Mouse (Mus musculus) stomach, embryonic 15.5 days (tissue): Measurements from ENCODE around the gene Plpp1. TPM values are rescaled to one million over a fixed set of nuclear protein-coding genes. Genes with fewer than 3 reads are reported as not detected.

Source experiments
- ATAC-seq: fragments of 200-750 bp; cut with Nextera tagmentation; 2 replicates; pipeline ENCODE4 v1.8.0; 2017; ENCODE audit warnings: low read depth, moderate number of reproducible peaks, moderate TSS enrichment; ENCODE audit not compliant: insufficient read depth, low FRiP score
- H3K27ac ChIP-seq: fragments of 300-500 bp; sonication (generic); 2 replicates; pipeline ENCODE4 v1.5.1; 2015; ENCODE audit warnings: mild to moderate bottlenecking, inconsistent platforms
- H3K27me3 ChIP-seq: fragments of 300-500 bp; sonication (generic); replicated peaks from 2 replicates; pipeline ENCODE4 v1.6.1; 2015; ENCODE audit warnings: inconsistent platforms
- H3K36me3 ChIP-seq: fragments of 300-500 bp; sonication (generic); 2 replicates; pipeline ENCODE4 v1.6.1; 2015; ENCODE audit warnings: inconsistent platforms
- H3K4me1 ChIP-seq: fragments of 300-500 bp; sonication (generic); 2 replicates; pipeline ENCODE4 v1.6.1; 2015; ENCODE audit warnings: inconsistent platforms
- H3K4me2 ChIP-seq: fragments of 300-500 bp; sonication (generic); 2 replicates; pipeline ENCODE4 v1.6.1; 2015; ENCODE audit warnings: mild to moderate bottlenecking, inconsistent platforms
- H3K4me3 ChIP-seq: fragments of 300-500 bp; sonication (generic); replicated peaks from 2 replicates; pipeline ENCODE4 v1.5.1; 2015; ENCODE audit warnings: inconsistent platforms
- H3K9ac ChIP-seq: fragments of 300-500 bp; sonication (generic); 2 replicates; pipeline ENCODE4 v1.6.1; 2015; ENCODE audit warnings: inconsistent platforms
- H3K9me3 ChIP-seq: fragments of 300-500 bp; sonication (generic); 2 replicates; pipeline ENCODE4 v1.6.1; 2016; ENCODE audit warnings: inconsistent platforms
- WGBS: fragments of 180-500 bp; shearing (Covaris S2); methylation state at CpG from one replicate; pipeline ENCODE4 v1.1.7; 2015; 5-methylcytosine and 5-hydroxymethylcytosine counted together
- polyA plus RNA-seq: library from polyadenylated mRNA; unstranded; fragments of >200 nt; fragmentation: Nextera tagmentation; extraction: Ambion mirVana; gene quantifications from 2 replicates; pipeline ENCODE4 v1.2.1, GENCODE M21; 2015

Gene Plpp1
- polyA plus RNA-seq, 1 experiment from 2014 or later, result 102 TPM

DNA sequence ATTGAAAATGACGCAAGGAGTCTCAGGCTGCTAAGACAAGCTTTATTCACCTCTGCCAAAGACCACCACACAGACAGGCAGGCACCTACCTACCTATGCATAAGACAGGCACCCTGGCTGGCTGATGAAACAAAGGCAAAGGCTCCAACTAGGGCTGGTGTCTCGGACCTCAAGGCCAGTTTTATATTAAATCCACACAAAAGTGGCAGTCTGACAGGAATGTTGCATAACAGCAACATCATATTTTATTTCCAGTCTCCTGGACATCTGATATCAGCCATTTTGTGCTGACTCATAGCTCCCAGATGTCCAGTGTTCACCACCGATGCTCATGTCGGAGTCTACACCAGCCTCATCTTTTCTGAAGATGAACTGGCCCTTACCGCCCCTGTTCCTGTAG, 22.2 kb upstream of the Plpp1 start:
- H3K4me1 ChIP-seq, result no peaks in the 10 kb centered on the region
- no peak overlapping the region for H3K9ac ChIP-seq
- no peak overlapping the region for H3K4me3 ChIP-seq
- no peaks in the 10 kb centered on the region for H3K9me3 ChIP-seq
- 90% methylated on average over 5 of the region's 5 CpGs for WGBS
- H3K27ac ChIP-seq, result no peak overlapping the region
- no peak overlapping the region for H3K4me2 ChIP-seq
- no peaks in the 10 kb centered on the region for H3K27me3 ChIP-seq
- ATAC-seq, result no peak
- no peaks in the 10 kb centered on the region for H3K36me3 ChIP-seq

DNA sequence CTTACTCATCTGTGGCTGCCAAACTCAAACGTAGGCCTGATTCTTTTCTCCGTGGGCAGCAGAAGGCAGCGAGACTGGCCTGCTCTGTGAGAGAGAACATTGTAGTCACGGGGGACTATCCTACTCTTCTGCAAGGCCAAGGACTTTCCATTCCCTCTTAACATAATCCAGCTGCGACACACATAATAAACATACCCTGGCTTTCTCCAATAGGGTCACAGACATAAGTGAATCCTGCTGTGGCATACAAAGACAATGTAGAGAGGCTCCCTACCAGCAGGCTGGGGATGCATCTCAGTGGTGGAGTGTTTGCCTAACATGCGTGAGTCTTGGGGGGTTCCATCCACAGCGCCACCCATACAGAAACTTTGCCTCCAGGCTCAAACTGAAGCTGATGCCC, 15.3 kb upstream of the Plpp1 start:
- no peak for ATAC-seq
- no peak overlapping the region for H3K27ac ChIP-seq
- no peaks in the 10 kb centered on the region for H3K9me3 ChIP-seq
- 56% methylated on average over 7 of the region's 7 CpGs for WGBS
- H3K27me3 ChIP-seq, result no peaks in the 10 kb centered on the region
- no peak overlapping the region for H3K9ac ChIP-seq
- H3K4me1 ChIP-seq, result no peaks in the 10 kb centered on the region
- H3K36me3 ChIP-seq, result no peaks in the 10 kb centered on the region
- H3K4me3 ChIP-seq, result no peak overlapping the region
- no peak overlapping the region for H3K4me2 ChIP-seq

DNA sequence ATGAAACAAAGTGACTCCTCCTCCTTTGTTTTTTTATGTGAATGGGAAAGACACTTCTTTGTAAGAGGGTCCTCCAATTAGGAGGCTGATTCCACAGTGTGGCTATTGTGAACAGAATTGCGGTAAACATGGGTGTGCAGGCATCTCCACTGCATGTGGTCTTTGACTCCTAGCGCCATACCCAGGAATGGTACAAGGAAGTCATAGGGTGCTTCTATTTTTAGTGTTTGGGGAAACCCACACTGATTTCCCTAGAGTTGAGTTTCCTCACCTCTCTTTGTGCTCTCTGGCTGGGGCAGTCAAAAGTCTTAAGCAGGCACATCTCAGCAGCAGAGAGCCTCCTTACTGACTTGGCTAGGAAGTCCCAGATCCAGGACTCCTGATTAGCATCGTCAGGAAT, 14.4 kb upstream of the Plpp1 start:
- 83% methylated on average over 3 of the region's 3 CpGs for WGBS
- H3K27ac ChIP-seq, result no peak overlapping the region
- H3K4me2 ChIP-seq, result no peak overlapping the region
- H3K9me3 ChIP-seq, result no peaks in the 10 kb centered on the region
- no peak for ATAC-seq
- H3K9ac ChIP-seq, result no peak overlapping the region
- H3K36me3 ChIP-seq, result no peaks in the 10 kb centered on the region
- no peaks in the 10 kb centered on the region for H3K4me1 ChIP-seq
- no peak overlapping the region for H3K4me3 ChIP-seq
- no peaks in the 10 kb centered on the region for H3K27me3 ChIP-seq

DNA sequence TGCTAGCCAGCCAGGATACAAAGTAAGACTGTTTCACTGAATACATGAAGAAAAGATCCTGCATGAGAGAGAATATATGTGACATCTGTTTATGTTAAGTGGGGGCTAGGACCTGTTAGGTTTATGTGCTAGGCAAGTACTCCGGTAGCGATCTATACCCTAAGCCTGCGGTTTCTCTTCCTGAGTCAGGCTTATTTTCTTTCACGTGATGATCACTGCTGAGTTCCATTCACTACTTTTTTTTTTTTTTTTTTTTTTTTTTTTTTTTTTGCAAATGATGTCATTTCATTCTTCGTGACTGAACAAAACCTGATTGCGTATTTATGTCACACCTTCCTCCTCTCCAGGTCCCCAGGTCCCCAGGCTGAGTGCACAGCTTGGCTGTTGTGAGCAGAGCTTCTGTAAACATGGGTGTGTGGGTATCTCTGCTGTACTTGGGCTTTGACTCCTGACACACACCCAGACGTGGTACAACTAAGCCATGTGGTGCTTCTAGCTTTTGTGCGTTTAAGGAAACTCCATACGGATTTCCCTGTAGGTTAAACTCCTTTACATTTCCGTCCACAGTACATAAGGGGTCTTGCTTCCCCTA, 13.6 kb upstream of the Plpp1 start:
- H3K4me3 ChIP-seq, result no peak overlapping the region
- no peaks in the 10 kb centered on the region for H3K4me1 ChIP-seq
- no peaks in the 10 kb centered on the region for H3K27me3 ChIP-seq
- no peak overlapping the region for H3K27ac ChIP-seq
- no peak overlapping the region for H3K4me2 ChIP-seq
- H3K9ac ChIP-seq, result no peak overlapping the region
- ATAC-seq, result no peak
- WGBS, result 63% methylated on average over 10 of the region's 10 CpGs
- no peaks in the 10 kb centered on the region for H3K9me3 ChIP-seq
- no peaks in the 10 kb centered on the region for H3K36me3 ChIP-seq

DNA sequence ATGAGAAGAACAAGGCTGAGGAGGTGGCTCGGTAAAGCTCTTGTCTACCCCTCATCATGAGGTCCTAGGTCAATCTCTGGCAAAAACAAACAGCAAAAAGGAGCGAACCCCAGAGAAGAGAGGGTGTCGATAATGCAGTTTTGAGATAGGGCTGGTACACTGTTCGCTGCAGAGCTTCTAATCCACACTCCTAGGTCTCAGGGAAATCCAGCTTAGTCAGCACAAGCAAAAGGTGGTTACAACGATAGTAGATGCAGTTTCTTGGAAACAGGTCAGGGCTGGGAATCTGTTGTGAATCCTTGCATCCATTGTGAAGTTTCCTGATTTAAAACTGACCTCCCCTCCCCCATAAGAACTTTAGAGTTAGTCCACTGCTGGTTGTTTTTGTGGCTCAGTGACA, 9.8 kb upstream of the Plpp1 start:
- no peaks in the 10 kb centered on the region for H3K36me3 ChIP-seq
- no peak for ATAC-seq
- no peak overlapping the region for H3K27ac ChIP-seq
- H3K27me3 ChIP-seq, result no peaks in the 10 kb centered on the region
- H3K4me2 ChIP-seq, result no peak overlapping the region
- no peak overlapping the region for H3K4me3 ChIP-seq
- no peaks in the 10 kb centered on the region for H3K4me1 ChIP-seq
- WGBS, result 69% methylated on average over 5 of the region's 5 CpGs
- no peaks in the 10 kb centered on the region for H3K9me3 ChIP-seq
- H3K9ac ChIP-seq, result no peak overlapping the region

DNA sequence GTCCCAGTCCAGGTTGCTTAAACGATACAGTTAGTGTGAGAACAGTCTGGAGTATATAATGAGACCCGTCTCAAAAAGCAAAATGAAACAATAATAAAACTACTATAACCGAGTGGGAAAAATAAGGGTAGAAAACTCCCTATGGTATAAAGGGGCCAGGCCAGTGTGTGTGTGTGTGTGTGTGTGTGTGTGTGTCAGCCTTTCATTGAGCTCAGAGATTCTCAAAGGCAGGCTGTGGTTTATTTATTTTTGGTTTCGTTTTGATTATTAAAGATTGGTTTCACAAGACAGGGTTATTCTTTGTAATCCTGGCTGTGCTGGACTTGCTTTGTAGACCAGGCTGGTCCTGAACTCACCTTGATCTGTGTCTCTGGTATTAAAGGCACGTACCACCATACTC, 8.7 kb upstream of the Plpp1 start:
- no peaks in the 10 kb centered on the region for H3K27me3 ChIP-seq
- H3K4me3 ChIP-seq, result no peak overlapping the region
- no peak overlapping the region for H3K27ac ChIP-seq
- no peak for ATAC-seq
- no peaks in the 10 kb centered on the region for H3K4me1 ChIP-seq
- no peaks in the 10 kb centered on the region for H3K9me3 ChIP-seq
- H3K9ac ChIP-seq, result no peak overlapping the region
- no peak overlapping the region for H3K4me2 ChIP-seq
- WGBS, result 76% methylated on average over 5 of the region's 5 CpGs
- H3K36me3 ChIP-seq, result no peaks in the 10 kb centered on the region

DNA sequence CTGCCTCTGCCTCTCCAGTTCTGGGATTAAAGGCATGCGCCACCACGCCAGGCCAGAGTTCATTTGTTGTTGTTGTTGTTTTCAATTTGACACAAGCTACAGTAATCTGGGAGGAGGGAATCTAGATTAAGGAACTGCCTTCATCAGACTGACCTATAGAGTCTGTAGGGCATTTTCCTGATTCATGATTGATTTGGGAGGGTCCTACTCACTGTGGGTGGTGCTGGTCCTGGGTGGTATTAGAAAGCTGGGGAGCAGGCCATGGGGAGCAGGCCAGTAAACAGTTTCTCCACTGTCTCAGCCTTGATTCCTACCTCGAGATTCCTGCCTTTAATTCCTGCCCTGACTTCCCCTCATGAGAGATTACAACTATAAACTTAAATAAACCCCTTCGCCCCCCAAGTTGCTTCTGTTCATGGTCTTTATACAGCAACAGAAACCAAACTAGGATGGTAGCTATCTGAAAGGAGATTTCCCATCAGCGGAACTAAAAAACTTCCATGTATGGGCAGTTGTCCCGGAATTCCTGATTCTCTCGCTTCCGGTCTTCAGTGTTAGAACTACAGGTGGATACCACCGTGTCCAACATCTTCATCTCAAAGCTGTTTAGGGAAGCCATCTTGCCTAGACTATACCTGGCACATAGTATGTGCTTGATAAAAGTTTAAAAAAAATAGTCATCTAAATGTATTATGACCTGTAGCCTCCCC, 2.2 kb upstream of the Plpp1 start:
- Histone ChIP-seq H3K36me3 (no peaks in the 10 kb centered on the region), H3K27ac (no peak overlapping the region), H3K9ac (no peak overlapping the region), H3K4me2 (no peak overlapping the region), H3K27me3 (no peaks in the 10 kb centered on the region), H3K9me3 (no peaks in the 10 kb centered on the region), H3K4me1 (peaks cover 9% of the 10 kb centered on the region; the same call in 1 of the 2 replicates), H3K4me3 (no peak overlapping the region)
- no peak for ATAC-seq
- 93% methylated on average over 9 of the region's 9 CpGs for WGBS

DNA sequence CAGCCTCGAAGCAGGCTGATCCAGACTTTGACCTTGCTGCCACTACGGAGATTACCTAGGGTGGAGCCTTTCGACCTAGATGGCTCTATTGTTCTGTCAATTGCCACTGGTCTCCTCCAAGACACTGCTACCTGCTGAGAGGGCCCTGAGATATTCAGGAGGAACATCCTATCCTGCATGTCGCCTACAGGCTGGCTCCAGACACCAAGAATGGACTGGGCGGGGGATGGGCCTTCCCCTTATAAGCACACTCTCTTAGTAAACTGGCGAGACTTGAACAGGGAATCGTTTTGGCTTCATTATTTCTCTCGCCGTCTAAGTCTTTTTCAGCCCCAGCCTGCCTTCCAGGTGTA, 1.7 kb upstream of the Plpp1 start:
- Histone ChIP-seq H3K4me3 (no peak overlapping the region), H3K27ac (no peak overlapping the region), H3K27me3 (no peaks in the 10 kb centered on the region), H3K9ac (no peak overlapping the region), H3K9me3 (no peaks in the 10 kb centered on the region), H3K36me3 (no peaks in the 10 kb centered on the region), H3K4me2 (no peak overlapping the region), H3K4me1 (peaks cover 14% of the 10 kb centered on the region; the same call in 1 of the 2 replicates)
- 79% methylated on average over 9 of the region's 9 CpGs for WGBS
- ATAC-seq, result no peak

DNA sequence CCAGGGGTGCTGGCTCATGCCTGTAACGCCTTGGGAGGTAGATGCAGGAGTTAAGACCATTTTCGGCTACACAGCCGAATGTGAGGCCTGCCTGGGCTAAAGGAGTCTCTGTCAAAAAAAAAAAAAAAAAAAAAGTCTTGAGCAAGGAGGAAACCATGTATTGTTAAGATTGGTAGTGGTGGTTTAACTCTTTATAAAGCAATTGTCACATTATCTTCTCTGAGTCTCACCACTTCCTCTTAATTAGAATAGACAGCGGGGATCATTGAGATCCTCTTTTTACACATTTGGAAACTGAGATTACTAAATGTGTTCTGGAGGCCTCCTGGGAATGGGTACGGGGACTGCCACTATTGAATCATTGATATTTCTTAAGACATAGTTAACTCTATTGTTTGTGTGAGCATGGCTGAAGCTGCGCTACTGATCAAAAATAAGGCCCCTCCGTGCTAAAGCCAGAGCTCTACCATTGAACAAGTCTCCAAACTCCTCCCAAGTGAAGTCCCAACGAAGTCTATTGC, 811 bp upstream of the Plpp1 start:
- Histone ChIP-seq H3K4me3 (no peak overlapping the region), H3K27me3 (no peaks in the 10 kb centered on the region), H3K4me2 (0 out of 2 replicates have a peak overlapping the region, but pooled peaks have one; percentile 74), H3K27ac (no peak overlapping the region), H3K9ac (no peak overlapping the region), H3K36me3 (no peaks in the 10 kb centered on the region), H3K9me3 (no peaks in the 10 kb centered on the region), H3K4me1 (peaks cover 14% of the 10 kb centered on the region; the same call in 1 of the 2 replicates)
- WGBS, result 72% methylated on average over 8 of the region's 8 CpGs
- ATAC-seq, result no peak

DNA sequence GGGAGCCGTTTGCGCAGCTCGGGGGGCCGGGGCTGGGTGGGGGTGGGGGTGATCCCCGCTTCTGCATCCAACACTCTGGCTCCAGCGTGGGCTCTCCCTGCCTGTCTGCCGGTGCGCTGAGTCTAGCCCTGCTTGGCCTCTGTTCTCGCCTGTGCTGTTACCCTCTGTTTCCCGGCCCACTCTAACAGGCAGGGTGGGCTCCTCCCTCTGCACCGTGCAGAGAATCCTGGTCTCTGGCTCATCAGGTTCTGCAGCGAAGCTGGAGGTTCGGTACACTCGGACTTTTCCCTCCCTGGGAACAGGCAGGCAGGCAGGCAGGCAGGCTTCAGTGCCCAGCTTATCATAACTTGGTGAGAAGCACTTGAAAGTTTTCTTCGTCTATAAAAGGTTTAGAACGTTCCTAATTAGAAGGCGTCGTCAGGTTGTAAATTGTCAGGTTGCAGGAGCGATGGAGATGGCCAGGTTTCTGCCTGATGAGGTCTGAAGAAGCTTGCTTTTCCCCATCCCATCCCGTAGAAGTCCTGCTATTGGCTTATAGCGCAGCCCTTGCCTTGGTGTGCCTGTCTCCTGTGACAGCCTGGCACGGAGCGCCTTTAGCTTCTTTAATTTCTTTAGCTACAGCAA, 901 bp downstream of the Plpp1 start:
- Histone ChIP-seq H3K4me3 (peak overlapping the region; percentile 87), H3K36me3 (peaks cover 11% of the 10 kb centered on the region), H3K4me1 (peaks cover 14% of the 10 kb centered on the region; the same call in 1 of the 2 replicates), H3K27me3 (no peaks in the 10 kb centered on the region), H3K4me2 (peak overlapping the region; percentile 74), H3K9ac (peak overlapping the region; percentile 88), H3K9me3 (no peaks in the 10 kb centered on the region), H3K27ac (peak overlapping the region; percentile 98)
- WGBS, result 1% methylated on average over 23 of the region's 23 CpGs
- ATAC-seq, result peak; percentile 58

DNA sequence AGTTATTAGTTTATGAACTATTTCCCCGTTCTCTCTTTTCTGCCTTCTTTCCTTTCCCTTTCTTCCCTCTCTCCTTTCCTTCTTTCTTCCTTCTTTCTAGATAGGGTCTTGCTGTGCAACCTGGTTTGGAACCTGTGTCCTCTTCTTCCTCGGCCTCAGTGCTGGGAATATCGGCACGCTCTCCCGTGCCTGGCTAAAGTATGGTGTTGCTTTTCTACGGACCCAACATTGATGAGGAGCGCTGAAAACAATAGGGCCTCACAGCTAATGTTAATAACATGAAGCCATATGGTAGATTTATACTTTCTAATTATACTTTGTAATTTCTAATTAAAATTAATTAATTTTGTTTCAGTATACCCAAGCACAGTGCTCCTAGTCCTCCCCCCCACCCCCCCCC, 2.5 kb downstream of the Plpp1 start:
- ATAC-seq, result no peak
- Histone ChIP-seq H3K9ac (no peak overlapping the region), H3K4me3 (no peak overlapping the region), H3K4me2 (no peak overlapping the region; the same call in 1 of the 2 replicates), H3K27ac (no peak overlapping the region), H3K27me3 (no peaks in the 10 kb centered on the region), H3K36me3 (peaks cover 17% of the 10 kb centered on the region), H3K9me3 (no peaks in the 10 kb centered on the region), H3K4me1 (peaks cover 14% of the 10 kb centered on the region; the same call in 1 of the 2 replicates)
- WGBS, result 92% methylated on average over 7 of the region's 7 CpGs

DNA sequence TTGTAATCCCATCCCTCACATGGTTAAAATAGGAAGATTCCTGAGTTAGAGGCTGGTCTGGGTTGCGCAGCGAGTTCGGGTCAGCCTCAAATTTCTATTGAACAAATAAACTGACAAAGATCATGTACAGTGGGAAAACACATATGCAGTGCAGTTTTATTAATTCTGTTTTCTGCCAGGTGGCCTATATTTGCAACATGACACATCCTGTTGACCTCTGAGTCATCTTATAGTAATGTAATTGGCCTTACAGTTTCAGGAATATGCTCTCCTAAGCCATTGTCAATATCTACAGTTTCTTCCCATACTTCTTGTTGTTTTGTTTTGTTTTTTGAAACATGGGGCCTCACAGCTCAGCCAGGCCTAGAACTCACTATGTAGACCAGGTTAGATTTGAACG, 3.1 kb downstream of the Plpp1 start:
- Histone ChIP-seq H3K4me2 (no peak overlapping the region), H3K27ac (no peak overlapping the region), H3K36me3 (peaks cover 17% of the 10 kb centered on the region), H3K4me1 (peaks cover 14% of the 10 kb centered on the region; the same call in 1 of the 2 replicates), H3K9ac (no peak overlapping the region), H3K4me3 (no peak overlapping the region), H3K27me3 (no peaks in the 10 kb centered on the region), H3K9me3 (no peaks in the 10 kb centered on the region)
- 79% methylated on average over 4 of the region's 4 CpGs for WGBS
- no peak for ATAC-seq
